Mouse (Mus musculus) embryonic facial prominence, embryonic 13.5 days (tissue): ENCODE results near the gene Plekhj1. TPM values are rescaled to one million over a fixed set of nuclear protein-coding genes. Genes with fewer than 3 reads are reported as not detected.

Source experiments
- ATAC-seq: fragments of 200-750 bp; cut with Nextera tagmentation; 2 replicates; pipeline ENCODE4 v1.8.0; 2017; ENCODE audit warnings: low read depth; ENCODE audit not compliant: insufficient number of reproducible peaks, insufficient read depth, low FRiP score, low TSS enrichment
- H3K27ac ChIP-seq: fragments of 300-500 bp; sonication (generic); 2 replicates; pipeline ENCODE4 v1.5.1; 2015; ENCODE audit warnings: moderate library complexity, mild to moderate bottlenecking, inconsistent platforms
- H3K27me3 ChIP-seq: fragments of 300-500 bp; sonication (generic); 2 replicates; pipeline ENCODE4 v1.6.1; 2015; ENCODE audit warnings: mild to moderate bottlenecking, inconsistent platforms
- H3K36me3 ChIP-seq: fragments of 300-500 bp; sonication (generic); 2 replicates; pipeline ENCODE4 v1.6.1; 2015; ENCODE audit warnings: mild to moderate bottlenecking, inconsistent platforms
- H3K4me1 ChIP-seq: fragments of 300-500 bp; sonication (generic); 2 replicates; pipeline ENCODE4 v1.6.1; 2015; ENCODE audit warnings: inconsistent platforms
- H3K4me2 ChIP-seq: fragments of 300-500 bp; sonication (generic); 2 replicates; pipeline ENCODE4 v1.6.1; 2015; ENCODE audit warnings: moderate library complexity, mild to moderate bottlenecking, inconsistent platforms
- H3K4me3 ChIP-seq: fragments of 300-500 bp; sonication (generic); 2 replicates; pipeline ENCODE4 v1.5.1; 2015; ENCODE audit warnings: mild to moderate bottlenecking, inconsistent platforms
- H3K9ac ChIP-seq: fragments of 300-500 bp; sonication (generic); 2 replicates; pipeline ENCODE4 v1.6.1; 2015; ENCODE audit warnings: mild to moderate bottlenecking, inconsistent platforms
- H3K9me3 ChIP-seq: fragments of 300-500 bp; sonication (generic); 2 replicates; pipeline ENCODE4 v1.6.1; 2016; ENCODE audit warnings: inconsistent platforms
- WGBS: fragments of 180-500 bp; shearing (Covaris S2); methylation state at CpG from one replicate; pipeline ENCODE4 v1.1.7; 2015; ENCODE audit warnings: mixed read lengths; 5-methylcytosine and 5-hydroxymethylcytosine counted together
- polyA plus RNA-seq: library from polyadenylated mRNA; unstranded; fragments of >200 nt; fragmentation: Nextera tagmentation; extraction: Ambion mirVana; gene quantifications from 2 replicates; pipeline ENCODE4 v1.2.1, GENCODE M21; 2015

Plekhj1 gene
- polyA plus RNA-seq, 1 experiment from 2014 or later = 125 TPM

DNA sequence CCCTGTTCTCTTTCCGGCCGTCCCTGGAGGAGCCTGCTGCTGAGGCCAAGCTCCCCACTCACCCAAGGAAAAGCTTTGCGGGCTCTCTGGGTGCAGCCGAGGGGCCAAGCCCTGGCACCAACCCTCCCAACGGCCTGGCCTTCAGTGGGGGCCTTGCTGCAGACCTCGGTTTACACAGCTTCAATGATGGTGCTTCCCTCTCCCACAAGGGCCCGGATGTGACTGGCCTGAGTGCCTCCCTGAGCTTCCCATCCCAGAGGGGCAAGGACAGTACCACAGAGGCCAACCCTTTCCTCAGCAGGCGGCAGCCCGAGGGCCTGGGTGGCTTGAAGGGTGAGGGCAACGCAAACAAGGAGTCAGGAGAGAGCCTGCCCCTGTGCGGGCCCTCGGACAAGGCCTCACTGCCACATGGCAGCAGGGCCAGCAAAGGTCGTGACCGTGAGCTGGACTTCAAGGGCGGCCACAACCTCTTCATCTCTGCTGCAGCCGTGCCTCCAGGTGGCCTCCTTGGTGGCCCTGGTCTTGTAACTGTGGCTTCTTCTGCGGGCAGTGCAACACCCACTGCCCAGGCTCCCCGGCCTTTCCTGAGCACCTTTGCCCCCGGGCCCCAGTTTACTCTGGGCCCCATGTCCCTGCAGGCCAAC lies 7.5 kb downstream of the Plekhj1 start:
- H3K9ac ChIP-seq = no peak overlapping the region
- no peak overlapping the region for H3K27ac ChIP-seq
- no peaks in the 10 kb centered on the region; the same call in 1 of the 2 replicates for H3K4me1 ChIP-seq
- no peaks in the 10 kb centered on the region for H3K9me3 ChIP-seq
- ATAC-seq = no peak
- WGBS = 83% methylated on average over 19 of the region's 19 CpGs
- H3K27me3 ChIP-seq = no peaks in the 10 kb centered on the region
- H3K4me3 ChIP-seq = no peak overlapping the region
- H3K4me2 ChIP-seq = no peak overlapping the region
- H3K36me3 ChIP-seq = peaks cover 98% of the 10 kb centered on the region

DNA sequence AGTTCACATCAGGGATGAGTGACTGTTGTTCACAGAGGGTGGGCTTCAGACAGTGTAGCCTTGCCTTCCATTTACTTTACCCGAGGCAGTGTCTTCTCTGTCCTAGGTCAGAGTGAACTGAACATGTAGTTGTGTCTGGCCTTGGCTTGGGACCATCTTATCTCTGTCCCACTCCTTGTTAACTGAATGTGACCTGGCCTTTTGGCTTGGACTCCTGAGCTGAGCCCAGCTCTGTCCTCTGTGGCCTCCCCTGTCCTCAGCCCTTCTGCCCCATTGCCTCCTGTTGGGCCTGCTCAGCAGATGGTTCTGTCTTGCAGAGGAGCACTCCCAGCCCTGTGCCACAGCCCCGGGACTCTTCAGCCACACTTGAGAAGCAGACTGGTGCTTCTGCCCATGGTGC lies 10.9 kb downstream of the Plekhj1 start:
- no peak overlapping the region for H3K9ac ChIP-seq
- ATAC-seq = no peak
- no peak overlapping the region for H3K27ac ChIP-seq
- no peaks in the 10 kb centered on the region for H3K27me3 ChIP-seq
- no peak overlapping the region for H3K4me3 ChIP-seq
- H3K4me1 ChIP-seq = no peaks in the 10 kb centered on the region
- H3K36me3 ChIP-seq = peaks cover 99% of the 10 kb centered on the region
- H3K4me2 ChIP-seq = no peak overlapping the region
- WGBS = 81% methylated on average over 2 of the region's 2 CpGs
- H3K9me3 ChIP-seq = no peaks in the 10 kb centered on the region

- Histone ChIP-seq H3K27ac (no peak overlapping the region), H3K9ac (no peak overlapping the region), H3K27me3 (no peaks in the 10 kb centered on the region), H3K4me1 (no peaks in the 10 kb centered on the region), H3K36me3 (peaks cover 99% of the 10 kb centered on the region), H3K4me3 (no peak overlapping the region), H3K4me2 (no peak overlapping the region), H3K9me3 (no peaks in the 10 kb centered on the region)
- ATAC-seq = no peak
- WGBS = 95% methylated on average over 11 of the region's 11 CpGs
Measured at GRCm38 (mm10) chr10:80785963-80786362, 12.5 kb downstream of the Plekhj1 start.

- H3K4me3 ChIP-seq = no peak overlapping the region
- no peak overlapping the region for H3K9ac ChIP-seq
- H3K4me1 ChIP-seq = no peaks in the 10 kb centered on the region
- H3K27me3 ChIP-seq = no peaks in the 10 kb centered on the region
- H3K9me3 ChIP-seq = no peaks in the 10 kb centered on the region
- no peak overlapping the region for H3K27ac ChIP-seq
- 90% methylated on average over 12 of the region's 12 CpGs for WGBS
- peaks cover 99% of the 10 kb centered on the region for H3K36me3 ChIP-seq
- H3K4me2 ChIP-seq = no peak overlapping the region
- ATAC-seq = no peak
Measured at GRCm38 (mm10) chr10:80784871-80785270, 13.6 kb downstream of the Plekhj1 start.

GRCm38 (mm10) chr10:80784302-80784701 lies 14.1 kb downstream of the Plekhj1 start:
- Histone ChIP-seq H3K9me3 (no peaks in the 10 kb centered on the region), H3K36me3 (peaks cover 100% of the 10 kb centered on the region), H3K9ac (no peak overlapping the region), H3K27ac (no peak overlapping the region), H3K4me1 (no peaks in the 10 kb centered on the region), H3K4me2 (no peak overlapping the region), H3K27me3 (no peaks in the 10 kb centered on the region), H3K4me3 (no peak overlapping the region)
- no peak for ATAC-seq
- WGBS = 91% methylated on average over 2 of the region's 2 CpGs

- Histone ChIP-seq H3K9ac (no peak overlapping the region), H3K27ac (no peak overlapping the region), H3K4me3 (no peak overlapping the region), H3K4me2 (no peak overlapping the region), H3K36me3 (peaks cover 99% of the 10 kb centered on the region), H3K27me3 (no peaks in the 10 kb centered on the region), H3K9me3 (no peaks in the 10 kb centered on the region), H3K4me1 (peaks cover 3% of the 10 kb centered on the region)
- ATAC-seq = no peak
Measured at GRCm38 (mm10) chr10:80779565-80779964, 18.9 kb downstream of the Plekhj1 start.

GRCm38 (mm10) chr10:80777123-80777522 lies 21.3 kb downstream of the Plekhj1 start:
- H3K36me3 ChIP-seq = peaks cover 99% of the 10 kb centered on the region
- no peak for ATAC-seq

GRCm38 (mm10) chr10:80776358-80776869 lies 22.0 kb downstream of the Plekhj1 start:
- H3K4me3 ChIP-seq = no peak overlapping the region
- no peak overlapping the region for H3K27ac ChIP-seq
- no peaks in the 10 kb centered on the region for H3K9me3 ChIP-seq
- peaks cover 99% of the 10 kb centered on the region for H3K36me3 ChIP-seq
- H3K4me1 ChIP-seq = peaks cover 19% of the 10 kb centered on the region
- ATAC-seq = no peak
- no peak overlapping the region for H3K4me2 ChIP-seq
- 83% methylated on average over 6 of the region's 6 CpGs for whole genome bisulfite sequencing
- H3K9ac ChIP-seq = peak overlapping the region; percentile 40; the same call in 1 of the 2 replicates
- H3K27me3 ChIP-seq = no peaks in the 10 kb centered on the region

More at GRCm38 (mm10) chr10:80777123-80777522, 21.3 kb downstream of the Plekhj1 start:
- Histone ChIP-seq H3K27me3 (no peaks in the 10 kb centered on the region), H3K27ac (no peak overlapping the region), H3K9me3 (no peaks in the 10 kb centered on the region), H3K4me3 (no peak overlapping the region), H3K4me1 (peaks cover 19% of the 10 kb centered on the region), H3K4me2 (no peak overlapping the region), H3K9ac (no peak overlapping the region)
- 92% methylated on average over 5 of the region's 5 CpGs for WGBS

GRCm38 (mm10) chr10:80775731-80776130 lies 22.7 kb downstream of the Plekhj1 start:
- peaks cover 99% of the 10 kb centered on the region for H3K36me3 ChIP-seq
- 83% methylated on average over 4 of the region's 4 CpGs for WGBS
- H3K27ac ChIP-seq = no peak overlapping the region
- H3K27me3 ChIP-seq = no peaks in the 10 kb centered on the region
- H3K4me1 ChIP-seq = peaks cover 19% of the 10 kb centered on the region
- no peak overlapping the region for H3K4me2 ChIP-seq
- no peaks in the 10 kb centered on the region for H3K9me3 ChIP-seq
- H3K4me3 ChIP-seq = no peak overlapping the region
- peak overlapping the region; percentile 40; the same call in 1 of the 2 replicates for H3K9ac ChIP-seq
- ATAC-seq = no peak

DNA sequence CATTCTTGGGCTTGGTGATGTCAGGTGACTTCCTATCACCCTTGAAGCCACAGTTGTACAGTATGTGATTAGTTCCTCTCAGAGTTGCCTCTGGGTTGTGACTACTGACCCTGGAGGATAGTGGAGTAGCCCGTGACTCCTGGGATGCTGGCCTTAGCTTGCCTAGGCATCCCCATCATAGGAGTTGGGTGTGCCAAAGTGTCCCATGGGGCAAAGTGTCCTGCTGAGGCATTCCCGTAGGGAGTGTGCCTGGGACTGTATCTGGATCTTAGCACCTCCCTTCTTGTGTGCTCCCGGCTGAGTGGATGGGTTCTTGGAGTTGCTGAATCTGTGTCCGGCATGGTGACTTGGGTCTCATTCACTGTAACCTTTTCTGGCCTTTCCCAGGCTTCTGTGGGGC lies 23.4 kb downstream of the Plekhj1 start:
- Histone ChIP-seq H3K4me2 (no peak overlapping the region; the same call in 1 of the 2 replicates), H3K4me1 (peaks cover 19% of the 10 kb centered on the region), H3K27me3 (no peaks in the 10 kb centered on the region), H3K4me3 (no peak overlapping the region), H3K27ac (no peak overlapping the region; the same call in 1 of the 2 replicates), H3K36me3 (peaks cover 99% of the 10 kb centered on the region), H3K9ac (peak overlapping the region; percentile 54), H3K9me3 (no peaks in the 10 kb centered on the region)
- 0 out of 2 replicates have a peak, but pooled peaks have one; percentile 8 for ATAC-seq
- WGBS = 90% methylated on average over 4 of the region's 4 CpGs

DNA sequence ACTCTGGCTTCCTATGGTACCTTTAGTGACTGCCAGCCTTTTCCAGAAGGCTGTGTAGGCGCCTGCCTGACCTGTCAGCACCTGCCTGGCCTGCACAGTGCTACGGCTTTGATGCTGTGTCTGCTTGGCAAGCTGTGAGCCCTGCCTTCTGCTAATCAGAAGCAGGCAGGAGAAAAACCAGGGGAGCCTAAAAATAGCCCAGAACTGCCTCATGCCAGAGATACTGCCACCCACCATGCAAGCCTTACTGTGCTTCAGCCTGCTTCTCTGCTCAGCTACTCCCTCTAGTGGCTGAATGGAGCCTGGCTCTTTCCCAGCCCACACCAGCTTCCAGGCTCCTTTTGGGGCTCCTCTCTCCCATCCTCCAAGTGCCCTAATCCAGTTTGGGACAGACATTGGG lies 23.9 kb downstream of the Plekhj1 start:
- Histone ChIP-seq H3K27me3 (no peaks in the 10 kb centered on the region), H3K36me3 (peaks cover 99% of the 10 kb centered on the region), H3K9ac (peak overlapping the region; percentile 54), H3K4me3 (no peak overlapping the region), H3K4me2 (peak overlapping the region; percentile 18; the same call in 1 of the 2 replicates), H3K9me3 (no peaks in the 10 kb centered on the region), H3K4me1 (peaks cover 19% of the 10 kb centered on the region), H3K27ac (peak overlapping the region; percentile 76)
- ATAC-seq = peak; percentile 75
- 18% methylated on average over 2 of the region's 2 CpGs for WGBS

- Histone ChIP-seq H3K27ac (peak overlapping the region; percentile 76), H3K4me2 (no peak overlapping the region), H3K9me3 (no peaks in the 10 kb centered on the region), H3K36me3 (peaks cover 99% of the 10 kb centered on the region), H3K4me3 (no peak overlapping the region), H3K27me3 (no peaks in the 10 kb centered on the region), H3K4me1 (peaks cover 19% of the 10 kb centered on the region), H3K9ac (peak overlapping the region; percentile 54)
- 79% methylated on average over 5 of the region's 5 CpGs for WGBS
- no peak for ATAC-seq
Measured at GRCm38 (mm10) chr10:80773816-80774215, 24.6 kb downstream of the Plekhj1 start.
